ENCODE assay signal across 18 mouse cellular contexts in genomic region chr13:32833237-32833636, GRCm38 (mm10). TPM values are rescaled to one million over a fixed set of nuclear protein-coding genes. Genes with fewer than 3 reads are reported as not detected.
DNase-seq lines count a peak whose midpoint lies in the region; ATAC-seq and TF ChIP-seq lines count a peak whose summit lies in the region.
"Had no signal": no experiment of that assay in that cellular context is flagged by ENCODE, and none has a peak within 500 bp of the region (broad histone marks: within the 10 kb centered on the region; RNA-seq: fewer than 3 reads in every experiment).

No protein-coding gene starts in this region.

- H3K4me3 ChIP-seq in hindbrain, postnatal 0 days (ENCODE audit: low read length) = no peak overlapping the region
- no peak overlapping the region for H3K4me3 ChIP-seq in hindbrain, embryonic 13.5 days
- H3K4me3 ChIP-seq in midbrain, embryonic 14.5 days (replicated peaks; ENCODE audit: low read depth, low read length) = no peak overlapping the region
- no peak overlapping the region for H3K4me3 ChIP-seq in kidney, embryonic 14.5 days (ENCODE audit: low read length)
- H3K4me3 ChIP-seq: heart, adult 2 months; intestine, embryonic 15.5 days; liver, embryonic 15.5 days had no signal

- 73% methylated on average over 6 of the region's 6 CpGs for WGBS in hindbrain, postnatal 0 days
- 72% methylated on average over 6 of the region's 6 CpGs for WGBS in hindbrain, embryonic 13.5 days
- WGBS in midbrain, embryonic 14.5 days = 75% methylated on average over 6 of the region's 6 CpGs
- 78% methylated on average over 6 of the region's 6 CpGs for WGBS in kidney, embryonic 14.5 days

- H3K27ac ChIP-seq in hindbrain, postnatal 0 days = no peak overlapping the region
- no peak overlapping the region for H3K27ac ChIP-seq in hindbrain, embryonic 13.5 days
- no peak overlapping the region for H3K27ac ChIP-seq in midbrain, embryonic 14.5 days (replicated peaks; ENCODE audit: low read depth, low read length)
- no peak overlapping the region for H3K27ac ChIP-seq in kidney, embryonic 14.5 days (ENCODE audit: low read depth, low read length)
- H3K27ac ChIP-seq: heart, adult 2 months; intestine, embryonic 15.5 days; liver, embryonic 15.5 days had no signal

- H3K27me3 ChIP-seq in hindbrain, postnatal 0 days (ENCODE audit: insufficient read depth, low read length) = no peaks in the 10 kb centered on the region
- no peaks in the 10 kb centered on the region for H3K27me3 ChIP-seq in hindbrain, embryonic 13.5 days
- no peaks in the 10 kb centered on the region for H3K27me3 ChIP-seq in midbrain, embryonic 14.5 days (ENCODE audit: control insufficient read depth, insufficient read depth, low read length)
- H3K27me3 ChIP-seq in kidney, embryonic 14.5 days (ENCODE audit: control insufficient read depth, insufficient read depth, low read length) = no peaks in the 10 kb centered on the region
- H3K27me3 ChIP-seq: intestine, embryonic 15.5 days; liver, embryonic 15.5 days had no signal

- H3K36me3 ChIP-seq in hindbrain, postnatal 0 days (ENCODE audit: insufficient read depth, low read length) = no peaks in the 10 kb centered on the region
- H3K36me3 ChIP-seq in hindbrain, embryonic 13.5 days = no peaks in the 10 kb centered on the region
- no peaks in the 10 kb centered on the region for H3K36me3 ChIP-seq in midbrain, embryonic 14.5 days (ENCODE audit: control insufficient read depth, insufficient read depth, low read length)
- no peaks in the 10 kb centered on the region for H3K36me3 ChIP-seq in kidney, embryonic 14.5 days (ENCODE audit: control insufficient read depth, insufficient read depth, low read length)
- H3K36me3 ChIP-seq: intestine, embryonic 15.5 days; liver, embryonic 15.5 days had no signal

- TF ChIP-seq CTCF in hindbrain, postnatal 0 days (IDR thresholded peaks at IDR 0.05; ENCODE audit: low read depth) = no peak

- DNase-seq in hindbrain, postnatal 0 days (ENCODE audit: low spot score) = no peak
- peak; percentile 58 for DNase-seq in thymus, postnatal 0 days (ENCODE audit: low spot score)
- DNase-seq in thymus, postnatal 4 days = no peak
- DNase-seq in induced T-regulatory cell, adult 2 months (ENCODE audit: low read depth) = peak; percentile 14
- DNase-seq in midbrain, embryonic 14.5 days = no peak
- DNase-seq: heart, adult 2 months; heart, postnatal 36 days; kidney, postnatal 10 days; layer of hippocampus, postnatal 36 days had no signal

- H3K9me3 ChIP-seq in hindbrain, postnatal 0 days (ENCODE audit: low read length) = no peaks in the 10 kb centered on the region
- no peaks in the 10 kb centered on the region for H3K9me3 ChIP-seq in hindbrain, embryonic 13.5 days
- H3K9me3 ChIP-seq in midbrain, embryonic 14.5 days (ENCODE audit: control insufficient read depth, low read length) = no peaks in the 10 kb centered on the region
- H3K9me3 ChIP-seq in kidney, embryonic 14.5 days (ENCODE audit: control insufficient read depth, low read length) = no peaks in the 10 kb centered on the region
- H3K9me3 ChIP-seq: intestine, embryonic 15.5 days; liver, embryonic 15.5 days had no signal

- ATAC-seq in hindbrain, postnatal 0 days = peak; percentile 40; the same call in 1 of the 2 replicates
- no peak for ATAC-seq in hindbrain, embryonic 13.5 days (ENCODE audit: low FRiP score)
- no peak for ATAC-seq in midbrain, embryonic 14.5 days (ENCODE audit: low FRiP score, low TSS enrichment)
- no peak for ATAC-seq in kidney, embryonic 14.5 days (ENCODE audit: low FRiP score, low TSS enrichment)
- no peak for ATAC-seq in erythroid progenitor cell, adult 5-6 weeks (replicated peaks; ENCODE audit: low FRiP score, poor library complexity, severe bottlenecking)
- ATAC-seq: intestine, embryonic 15.5 days had no signal

- no peaks in the 10 kb centered on the region for H3K4me1 ChIP-seq in hindbrain, postnatal 0 days (ENCODE audit: insufficient read depth, low read length)
- no peaks in the 10 kb centered on the region; the same call in 1 of the 2 replicates for H3K4me1 ChIP-seq in hindbrain, embryonic 13.5 days (replicated peaks)
- H3K4me1 ChIP-seq in midbrain, embryonic 14.5 days (ENCODE audit: control insufficient read depth, insufficient read depth, low read length) = no peaks in the 10 kb centered on the region
- H3K4me1 ChIP-seq in kidney, embryonic 14.5 days (ENCODE audit: control insufficient read depth, insufficient read depth, low read length) = no peaks in the 10 kb centered on the region
- H3K4me1 ChIP-seq: liver, embryonic 15.5 days had no signal

- no peak overlapping the region for H3K4me2 ChIP-seq in hindbrain, postnatal 0 days (ENCODE audit: low read depth, low read length)
- no peak overlapping the region for H3K4me2 ChIP-seq in hindbrain, embryonic 13.5 days
- H3K4me2 ChIP-seq in midbrain, embryonic 14.5 days (ENCODE audit: low read length) = no peak overlapping the region
- H3K4me2 ChIP-seq in kidney, embryonic 14.5 days (replicated peaks; ENCODE audit: low read depth, low read length) = no peak overlapping the region
- H3K4me2 ChIP-seq: intestine, embryonic 15.5 days; liver, embryonic 15.5 days had no signal

- H3K9ac ChIP-seq in hindbrain, postnatal 0 days (replicated peaks; ENCODE audit: low read length) = no peak overlapping the region
- no peak overlapping the region for H3K9ac ChIP-seq in hindbrain, embryonic 13.5 days
- no peak overlapping the region for H3K9ac ChIP-seq in midbrain, embryonic 14.5 days (replicated peaks; ENCODE audit: low read length)
- no peak overlapping the region for H3K9ac ChIP-seq in kidney, embryonic 14.5 days (ENCODE audit: low read depth, low read length)
- H3K9ac ChIP-seq: intestine, embryonic 15.5 days; liver, embryonic 15.5 days had no signal

RNA-seq across cellular contexts. Expression of gene Serpinb1a, which starts 17.7 kb away (rescaled TPM):
- 0.18 and 0.94 TPM in 2 replicates for total RNA-seq in hindbrain, postnatal 0 days (2014; rRNA removed)
- polyA plus RNA-seq in hindbrain, postnatal 0 days (2015; fragmentation: Nextera tagmentation; extraction: Ambion mirVana) = 4.4 and 5.0 TPM in 2 replicates
- polyA plus RNA-seq in hindbrain, embryonic 13.5 days (2015; fragmentation: Nextera tagmentation; extraction: Ambion mirVana) = 1.2 and 1.4 TPM in 2 replicates
- 47.2 and 50.3 TPM in 2 replicates for polyA plus RNA-seq in thymus, postnatal 0 days (2015; fragmentation: Nextera tagmentation; extraction: Ambion mirVana)
- polyA plus RNA-seq in midbrain, embryonic 14.5 days (2014; fragmentation: Nextera tagmentation; extraction: Ambion mirVana) = 2.2 and 2.9 TPM in 2 replicates
- 6.6 and 7.9 TPM in 2 replicates for polyA plus RNA-seq in kidney, embryonic 14.5 days (2014; fragmentation: Nextera tagmentation; extraction: Ambion mirVana)
- 77.8 and 91.8 TPM in 2 replicates for total RNA-seq in erythroid progenitor cell, adult 5-6 weeks (2015; ENCODE audit: low replicate concordance)
- total RNA-seq in erythroid progenitor cell, adult 5-6 weeks (2017; ENCODE audit: low replicate concordance) = 54.4 and 79.4 TPM in 2 replicates

RNA-seq across cellular contexts. Expression of gene D930007J09Rik, which starts 30.6 kb away (rescaled TPM):
- not detected in 2 replicates for total RNA-seq in hindbrain, postnatal 0 days (2014; rRNA removed)
- polyA plus RNA-seq in hindbrain, postnatal 0 days (2015; fragmentation: Nextera tagmentation; extraction: Ambion mirVana) = not detected in 2 replicates
- not detected in 2 replicates for polyA plus RNA-seq in hindbrain, embryonic 13.5 days (2015; fragmentation: Nextera tagmentation; extraction: Ambion mirVana)
- polyA plus RNA-seq in thymus, postnatal 0 days (2015; fragmentation: Nextera tagmentation; extraction: Ambion mirVana) = not detected in 2 replicates
- not detected in 2 replicates for polyA plus RNA-seq in midbrain, embryonic 14.5 days (2014; fragmentation: Nextera tagmentation; extraction: Ambion mirVana)
- not detected in 2 replicates for polyA plus RNA-seq in kidney, embryonic 14.5 days (2014; fragmentation: Nextera tagmentation; extraction: Ambion mirVana)
- not detected in 2 replicates for total RNA-seq in erythroid progenitor cell, adult 5-6 weeks (2015; ENCODE audit: low replicate concordance)
- not detected in 2 replicates for total RNA-seq in erythroid progenitor cell, adult 5-6 weeks (2017; ENCODE audit: low replicate concordance)
- total RNA-seq: heart, adult 2 months; heart, postnatal 36 days; neutrophil, adult 5-6 weeks had no signal
- polyA plus RNA-seq: embryonic facial prominence, embryonic 11.5 days; heart, adult 2 months; intestine, embryonic 15.5 days; limb, embryonic 11.5 days; liver, embryonic 15.5 days; urinary bladder, adult 2 months had no signal

RNA-seq across cellular contexts. Expression of gene Wrnip1, which starts 31.4 kb away (rescaled TPM):
- 82.6 and 83.7 TPM in 2 replicates for total RNA-seq in hindbrain, postnatal 0 days (2014; rRNA removed)
- polyA plus RNA-seq in hindbrain, postnatal 0 days (2015; fragmentation: Nextera tagmentation; extraction: Ambion mirVana) = 29.0 and 29.9 TPM in 2 replicates
- polyA plus RNA-seq in hindbrain, embryonic 13.5 days (2015; fragmentation: Nextera tagmentation; extraction: Ambion mirVana) = 24.3 and 27.5 TPM in 2 replicates
- 26.1 and 30.2 TPM in 2 replicates for polyA plus RNA-seq in thymus, postnatal 0 days (2015; fragmentation: Nextera tagmentation; extraction: Ambion mirVana)
- polyA plus RNA-seq in midbrain, embryonic 14.5 days (2014; fragmentation: Nextera tagmentation; extraction: Ambion mirVana) = 26.5 and 28.0 TPM in 2 replicates
- 14.1 and 19.0 TPM in 2 replicates for polyA plus RNA-seq in kidney, embryonic 14.5 days (2014; fragmentation: Nextera tagmentation; extraction: Ambion mirVana)
- 13.0 and 17.2 TPM in 2 replicates for total RNA-seq in erythroid progenitor cell, adult 5-6 weeks (2015; ENCODE audit: low replicate concordance)
- 21.9 and 27.5 TPM in 2 replicates for total RNA-seq in erythroid progenitor cell, adult 5-6 weeks (2017; ENCODE audit: low replicate concordance)

RNA-seq across cellular contexts. Expression of gene Mylk4, which starts 49.5 kb away (rescaled TPM):
- total RNA-seq in hindbrain, postnatal 0 days (2014; rRNA removed) = 0.47 TPM in 1 of 2 replicates, not detected in the other
- 0.06 and 0.11 TPM in 2 replicates for polyA plus RNA-seq in hindbrain, postnatal 0 days (2015; fragmentation: Nextera tagmentation; extraction: Ambion mirVana)
- polyA plus RNA-seq in hindbrain, embryonic 13.5 days (2015; fragmentation: Nextera tagmentation; extraction: Ambion mirVana) = 0.05 TPM in 1 of 2 replicates, not detected in the other
- 0.08 and 0.12 TPM in 2 replicates for polyA plus RNA-seq in thymus, postnatal 0 days (2015; fragmentation: Nextera tagmentation; extraction: Ambion mirVana)
- 0.20 TPM in 1 of 2 replicates, not detected in the other for polyA plus RNA-seq in midbrain, embryonic 14.5 days (2014; fragmentation: Nextera tagmentation; extraction: Ambion mirVana)
- polyA plus RNA-seq in kidney, embryonic 14.5 days (2014; fragmentation: Nextera tagmentation; extraction: Ambion mirVana) = 0.14 TPM in 1 of 2 replicates, not detected in the other
- total RNA-seq in erythroid progenitor cell, adult 5-6 weeks (2015; ENCODE audit: low replicate concordance) = not detected in 2 replicates
- not detected in 2 replicates for total RNA-seq in erythroid progenitor cell, adult 5-6 weeks (2017; ENCODE audit: low replicate concordance)
- total RNA-seq: neutrophil, adult 5-6 weeks had no signal

Comparison
In these comparisons a context has a peak if more than half of its experiments do, and no peak if none do; other contexts are left out.
1. DNase-seq: peak in thymus, postnatal 0 days (single experiment) and induced T-regulatory cell, adult 2 months (single experiment); none in hindbrain, postnatal 0 days (single experiment), thymus, postnatal 4 days (single experiment) and midbrain, embryonic 14.5 days (single experiment).